Mouse (Mus musculus): ENCODE measurements around the gene Micu1.

DNA sequence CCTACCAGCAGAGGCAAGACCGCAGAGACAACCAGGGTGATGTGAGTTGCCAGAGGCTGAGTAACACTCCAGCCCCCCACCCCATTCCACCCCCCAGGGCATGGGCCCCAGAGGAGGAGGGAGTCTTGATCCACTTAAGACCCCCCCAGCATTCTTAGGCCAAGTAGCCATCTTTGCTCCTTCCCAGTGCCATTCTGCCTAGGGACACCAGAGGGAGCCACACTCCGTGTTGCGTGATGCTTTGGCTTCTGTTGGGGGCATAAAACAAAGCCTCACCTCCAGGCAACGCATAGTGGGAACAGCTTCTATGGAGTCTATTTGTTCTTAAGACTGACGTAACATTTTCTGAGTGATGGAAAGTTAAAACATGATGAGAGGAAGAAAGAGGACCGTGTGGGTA is 190.7 kb downstream of the Micu1 start:
- TF ChIP-seq MAFK (IDR thresholded peaks at IDR 0.05; ENCODE audit: insufficient read depth, low read depth, low read length) (no peak), ZC3H11A (IDR thresholded peaks at IDR 0.05; ENCODE audit: borderline replicate concordance, low read depth, low read length) (peak; percentile 85; the same call in 1 of the 2 replicates), CHD2 (IDR thresholded peaks at IDR 0.05; ENCODE audit: low read depth, low read length) (no peak), ZNF384 (IDR thresholded peaks at IDR 0.05; ENCODE audit: low read depth, low read length) (no peak), HCFC1 (IDR thresholded peaks at IDR 0.05; ENCODE audit: borderline replicate concordance, insufficient read depth, low read length) (no peak)
